Mouse (Mus musculus) hematopoietic stem cell, adult 5-6 weeks (primary cell): ENCODE results near the gene Fam104a. TPM values are rescaled to one million over a fixed set of nuclear protein-coding genes. Genes with fewer than 3 reads are reported as not detected.

Experiments
- ATAC-seq, 2 experiments: fragments of 125-278 bp in 1 of 2; replicated peaks in 1 of 2; 2 replicates each; pipeline ENCODE4 v1.8.0; 2016 to 2017; ENCODE audit warnings: inconsistent platforms in 2 of 2, mild to moderate bottlenecking in 2 of 2, moderate number of reproducible peaks in 2 of 2, low read depth in 1 of 2, moderate TSS enrichment in 1 of 2; ENCODE audit not compliant: low FRiP score in 2 of 2, poor library complexity in 2 of 2, severe bottlenecking in 2 of 2, insufficient read depth in 1 of 2, low TSS enrichment in 1 of 2
- total RNA-seq: library from RNA; stranded (forward); fragments of 172-1452, 232-1000 nt; gene quantifications from 2 replicates; pipeline ENCODE4 v1.2.3, GENCODE M21; 2017

Gene Fam104a
- total RNA-seq, 1 experiment from 2014 or later: 28.0 TPM

GRCm38 (mm10) chr11:113652516-113652915 lies 31.4 kb downstream of the Fam104a start:
- ATAC-seq: no peak

- ATAC-seq: no peak
Measured at GRCm38 (mm10) chr11:113651907-113652273, 32.1 kb downstream of the Fam104a start.

- ATAC-seq: peak in 1 of 2 experiments; percentile 18; a peak in 2 of 4 replicates
Measured at GRCm38 (mm10) chr11:113651206-113651906, 32.6 kb downstream of the Fam104a start.

- peak; percentile 19 to 67; a peak in 2 of 4 replicates for ATAC-seq
Measured at GRCm38 (mm10) chr11:113649353-113650210, 34.4 kb downstream of the Fam104a start, which contains the start of gene Slc39a11. Slc39a11 (minus strand) TSS chr11:113650079.

GRCm38 (mm10) chr11:113648690-113649352 lies 35.1 kb downstream of the Fam104a start, which contains the start of gene Cog1:
Cog1 (plus strand) TSS chr11:113649169.
- 0 out of 4 replicates have a peak, but pooled peaks of 1 of the 2 experiments have one; percentile 1 for ATAC-seq

- ATAC-seq: peak; percentile 76 to 86
Measured at GRCm38 (mm10) chr11:113648152-113648551, 35.8 kb downstream of the Fam104a start.

- ATAC-seq: no peak
Measured at GRCm38 (mm10) chr11:113645181-113645580, 38.8 kb downstream of the Fam104a start.

GRCm38 (mm10) chr11:113638680-113639079 lies 45.3 kb downstream of the Fam104a start:
- ATAC-seq: no peak

GRCm38 (mm10) chr11:113634699-113635121 lies 49.2 kb downstream of the Fam104a start:
- ATAC-seq: no peak

- no peak for ATAC-seq
Measured at GRCm38 (mm10) chr11:113633398-113633797, 50.6 kb downstream of the Fam104a start.

- no peak for ATAC-seq
Measured at GRCm38 (mm10) chr11:113632303-113632702, 51.7 kb downstream of the Fam104a start.

- ATAC-seq: no peak
Measured at GRCm38 (mm10) chr11:113631862-113632261, 52.1 kb downstream of the Fam104a start.

GRCm38 (mm10) chr11:113631302-113631701 lies 52.7 kb downstream of the Fam104a start:
- ATAC-seq: no peak

GRCm38 (mm10) chr11:113630642-113631041 lies 53.3 kb downstream of the Fam104a start:
- 0 out of 4 replicates have a peak, but pooled peaks of 1 of the 2 experiments have one; percentile 48 for ATAC-seq

- ATAC-seq: no peak
Measured at GRCm38 (mm10) chr11:113627785-113628184, 56.2 kb downstream of the Fam104a start.

GRCm38 (mm10) chr11:113625437-113625836 lies 58.5 kb downstream of the Fam104a start:
- no peak for ATAC-seq

- no peak for ATAC-seq
Measured at GRCm38 (mm10) chr11:113622028-113622427, 61.9 kb downstream of the Fam104a start.
